ENCODE assay signal across 9 mouse cellular contexts in the genomic region with DNA sequence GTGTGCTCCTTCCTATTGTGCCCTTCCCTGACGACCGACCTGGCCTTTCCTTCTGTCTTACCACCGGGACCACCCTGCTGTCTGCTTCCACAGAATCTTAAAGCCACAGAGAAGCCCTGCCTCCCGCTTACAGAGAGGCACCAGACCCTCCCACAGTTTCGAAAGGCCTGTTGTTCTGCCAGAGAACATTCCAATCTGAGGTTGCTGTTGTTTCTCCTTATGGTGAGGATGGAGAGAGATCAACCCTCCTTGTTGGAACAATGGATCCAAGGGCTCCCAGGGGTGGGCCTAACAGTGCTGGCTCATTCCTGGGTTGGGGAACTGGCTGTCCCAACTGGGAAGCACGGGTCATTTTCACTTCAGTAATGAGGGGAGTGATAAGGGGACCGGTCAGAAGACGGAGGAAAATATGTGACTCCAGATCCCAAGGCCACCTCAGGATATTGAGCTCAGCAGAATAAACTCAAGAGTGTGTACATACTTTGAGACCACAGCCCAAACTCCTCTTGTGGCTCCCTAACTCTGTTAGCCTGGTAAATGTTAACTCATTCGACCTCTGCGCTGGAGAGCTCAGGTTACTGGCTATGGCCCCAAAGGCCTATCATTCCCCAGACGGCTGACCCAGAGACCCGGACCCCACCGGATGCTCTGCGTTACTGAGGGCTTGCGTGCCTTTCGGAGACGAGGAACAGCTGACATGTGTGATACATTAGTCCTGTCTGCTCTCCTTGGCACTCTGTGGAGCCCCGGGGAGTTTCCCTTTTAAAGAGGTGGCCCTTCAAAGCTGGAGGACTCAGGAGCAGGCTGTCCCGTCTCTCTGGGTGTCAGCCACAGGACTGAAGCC. TPM values are rescaled to one million over a fixed set of nuclear protein-coding genes. Genes with fewer than 3 reads are reported as not detected.
DNase-seq lines count a peak whose midpoint lies in the region; ATAC-seq and TF ChIP-seq lines count a peak whose summit lies in the region.
"Had no signal": no experiment of that assay in that cellular context is flagged by ENCODE, and none has a peak within 500 bp of the region (broad histone marks: within the 10 kb centered on the region; RNA-seq: fewer than 3 reads in every experiment).

Dpep1 (plus strand) TSS at position 677 of the 844 bp plus-strand sequence.

- no peak within 1 kb of the TSS for H3K4me3 ChIP-seq in midbrain, embryonic 10.5 days
- H3K4me3 ChIP-seq in midbrain, embryonic 11.5 days (ENCODE audit: low read depth, low read length) = no peak within 1 kb of the TSS
- no peak within 1 kb of the TSS for H3K4me3 ChIP-seq in heart, embryonic 14.5 days (ENCODE audit: control insufficient read depth in 1 of 2, insufficient read depth in 1 of 2, low read depth in 1 of 2, low read length in 2 of 2)
- no peak within 1 kb of the TSS for H3K4me3 ChIP-seq in stomach, postnatal 0 days (ENCODE audit: low read depth, low read length)

- WGBS in midbrain, embryonic 10.5 days = 51% methylated on average over 19 of the region's 19 CpGs
- 58% methylated on average over 19 of the region's 19 CpGs for WGBS in midbrain, embryonic 11.5 days
- 34% methylated on average over 19 of the region's 19 CpGs for WGBS in heart, embryonic 14.5 days
- 45% methylated on average over 19 of the region's 19 CpGs for WGBS in large intestine, adult 2 months
- WGBS in stomach, postnatal 0 days = 21% methylated on average over 19 of the region's 19 CpGs

- H3K9me3 ChIP-seq in midbrain, embryonic 10.5 days (replicated peaks) = no peaks in the 10 kb centered on the region
- no peaks in the 10 kb centered on the region for H3K9me3 ChIP-seq in midbrain, embryonic 11.5 days (ENCODE audit: control insufficient read depth, low read length)
- no peaks in the 10 kb centered on the region for H3K9me3 ChIP-seq in heart, embryonic 14.5 days (ENCODE audit: control insufficient read depth, low read length)
- no peaks in the 10 kb centered on the region for H3K9me3 ChIP-seq in stomach, postnatal 0 days (ENCODE audit: control insufficient read depth, low read length)

- peaks cover 12% of the 10 kb centered on the region for H3K4me1 ChIP-seq in midbrain, embryonic 10.5 days
- H3K4me1 ChIP-seq in midbrain, embryonic 11.5 days (ENCODE audit: control insufficient read depth, insufficient read depth, low read length) = 0 out of 2 replicates have a peak, but pooled peaks cover 2% of the 10 kb centered on the region
- peaks cover 4 to 9% of the 10 kb centered on the region in 2 experiments; a peak in 3 of 4 replicates for H3K4me1 ChIP-seq in heart, embryonic 14.5 days (ENCODE audit: control insufficient read depth in 2 of 2, insufficient read depth in 2 of 2, low read length in 2 of 2)
- no peaks in the 10 kb centered on the region for H3K4me1 ChIP-seq in stomach, postnatal 0 days (replicated peaks; ENCODE audit: control insufficient read depth, insufficient read depth)

- H3K36me3 ChIP-seq in midbrain, embryonic 10.5 days = no peaks in the 10 kb centered on the region
- H3K36me3 ChIP-seq in midbrain, embryonic 11.5 days (ENCODE audit: control insufficient read depth, insufficient read depth, low read length) = no peaks in the 10 kb centered on the region
- no peaks in the 10 kb centered on the region for H3K36me3 ChIP-seq in heart, embryonic 14.5 days (ENCODE audit: control insufficient read depth, insufficient read depth, low read length)
- H3K36me3 ChIP-seq in stomach, postnatal 0 days (ENCODE audit: control insufficient read depth, insufficient read depth, low read length) = no peaks in the 10 kb centered on the region

- TF ChIP-seq CTCF in stomach, postnatal 0 days (IDR thresholded peaks at IDR 0.05; ENCODE audit: low read depth) = no peak

- H3K27ac ChIP-seq in midbrain, embryonic 10.5 days (replicated peaks) = peak within 1 kb of the TSS; percentile 43; the same call in 1 of the 2 replicates
- H3K27ac ChIP-seq in midbrain, embryonic 11.5 days (ENCODE audit: low read depth, low read length) = no peak within 1 kb of the TSS
- H3K27ac ChIP-seq in heart, embryonic 14.5 days (replicated peaks in 1 of 2; ENCODE audit: control insufficient read depth in 1 of 2, insufficient read depth in 1 of 2, low read depth in 2 of 2, low read length in 2 of 2) = peak within 1 kb of the TSS; percentile 25 to 28; a peak in 3 of 4 replicates
- H3K27ac ChIP-seq in stomach, postnatal 0 days (replicated peaks) = peak within 1 kb of the TSS; percentile 81

- no peak within 1 kb of the TSS for H3K4me2 ChIP-seq in midbrain, embryonic 11.5 days
- H3K4me2 ChIP-seq in heart, embryonic 14.5 days (ENCODE audit: low read length) = no peak within 1 kb of the TSS
- peak within 1 kb of the TSS; percentile 18 for H3K4me2 ChIP-seq in stomach, postnatal 0 days (replicated peaks; ENCODE audit: low read depth)

- no peak within 1 kb of the TSS for H3K9ac ChIP-seq in midbrain, embryonic 11.5 days (ENCODE audit: low read length)
- H3K9ac ChIP-seq in heart, embryonic 14.5 days (ENCODE audit: low read length) = no peak within 1 kb of the TSS; the same call in 1 of the 2 replicates
- H3K9ac ChIP-seq in stomach, postnatal 0 days (ENCODE audit: low read length) = 0 out of 2 replicates have a peak within 1 kb of the TSS, but pooled peaks have one; percentile 38

- ATAC-seq in midbrain, embryonic 11.5 days (ENCODE audit: low FRiP score) = no peak
- ATAC-seq in heart, embryonic 14.5 days (ENCODE audit: insufficient number of reproducible peaks, insufficient read depth, low FRiP score, low read depth) = no peak
- ATAC-seq in stomach, postnatal 0 days (ENCODE audit: low FRiP score, low TSS enrichment) = peak; percentile 60; the same call in 1 of the 2 replicates
- ATAC-seq in megakaryocyte-erythroid progenitor cell, adult 5-6 weeks (replicated peaks; ENCODE audit: low FRiP score, low TSS enrichment, poor library complexity, severe bottlenecking) = no peak
- ATAC-seq in activated CD4-positive, CD25-positive, alpha-beta regulatory T cell, adult 4 months = no peak

- TF ChIP-seq EP300 in stomach, postnatal 0 days (optimal IDR thresholded peaks at IDR 0.05) = no peak

- peak; percentile 38 for DNase-seq in midbrain, embryonic 10.5 days (ENCODE audit: low spot score)
- DNase-seq in midbrain, embryonic 11.5 days (ENCODE audit: low spot score, missing footprints) = no peak
- no peak for DNase-seq in large intestine, adult 2 months (ENCODE audit: low read depth, low spot score)
- no peak for DNase-seq in stomach, postnatal 0 days (ENCODE audit: low spot score)
- no peak for DNase-seq in right cerebral cortex, postnatal 14 days

- H3K27me3 ChIP-seq in midbrain, embryonic 10.5 days (ENCODE audit: low read depth, poor library complexity, severe bottlenecking) = 0 out of 2 replicates have a peak, but pooled peaks cover 3% of the 10 kb centered on the region
- H3K27me3 ChIP-seq in midbrain, embryonic 11.5 days (ENCODE audit: control insufficient read depth, insufficient read depth, low read length) = no peaks in the 10 kb centered on the region
- H3K27me3 ChIP-seq in heart, embryonic 14.5 days (ENCODE audit: control insufficient read depth, insufficient read depth, low read length) = no peaks in the 10 kb centered on the region
- H3K27me3 ChIP-seq in stomach, postnatal 0 days (ENCODE audit: control insufficient read depth, insufficient read depth, low read length) = no peaks in the 10 kb centered on the region

RNA-seq across cellular contexts. Expression of gene Dpep1, which starts in this region (rescaled TPM):
- 4.3 and 5.7 TPM in 2 replicates for polyA plus RNA-seq in midbrain, embryonic 10.5 days (2016; fragmentation: Nextera tagmentation; extraction: Ambion mirVana)
- 1.7 and 2.2 TPM in 2 replicates for polyA plus RNA-seq in midbrain, embryonic 11.5 days (2014; fragmentation: Nextera tagmentation; extraction: Ambion mirVana)
- 4.0 and 4.2 TPM in 2 replicates for polyA plus RNA-seq in heart, embryonic 14.5 days (2014; fragmentation: Nextera tagmentation; extraction: Ambion mirVana)
- 627 and 877 TPM in 2 replicates for polyA plus RNA-seq in large intestine, adult 2 months (2012; rRNA removed)
- 10.0 and 13.6 TPM in 2 replicates for polyA plus RNA-seq in stomach, postnatal 0 days (2015; fragmentation: Nextera tagmentation; extraction: Ambion mirVana)
- not detected in 2 replicates for total RNA-seq in megakaryocyte-erythroid progenitor cell, adult 5-6 weeks (2014; fragmentation: Nextera tagmentation)
- not detected in 2 replicates for total RNA-seq in megakaryocyte-erythroid progenitor cell, adult 5-6 weeks (2017)
- polyA plus RNA-seq in activated CD4-positive, CD25-positive, alpha-beta regulatory T cell, adult 4 months (2017; shearing (Covaris generic)) = not detected
- total RNA-seq: common myeloid progenitor, adult 5-6 weeks had no signal

Comparison
In these comparisons a context has a peak if more than half of its experiments do, and no peak if none do; other contexts are left out.
1. RNA of gene Dpep1 (polyA plus RNA-seq): 627 to 877 TPM in large intestine, adult 2 months; 10.0 to 13.6 TPM in stomach, postnatal 0 days, 4.3 to 5.7 TPM in midbrain, embryonic 10.5 days, 4.0 to 4.2 TPM in heart, embryonic 14.5 days, 1.7 to 2.2 TPM in midbrain, embryonic 11.5 days and not detected in activated CD4-positive, CD25-positive, alpha-beta regulatory T cell, adult 4 months; every median in the first group is over 10 times any median in the second.